Mouse (Mus musculus): Measurements from ENCODE around the gene Plcl1.

DNA sequence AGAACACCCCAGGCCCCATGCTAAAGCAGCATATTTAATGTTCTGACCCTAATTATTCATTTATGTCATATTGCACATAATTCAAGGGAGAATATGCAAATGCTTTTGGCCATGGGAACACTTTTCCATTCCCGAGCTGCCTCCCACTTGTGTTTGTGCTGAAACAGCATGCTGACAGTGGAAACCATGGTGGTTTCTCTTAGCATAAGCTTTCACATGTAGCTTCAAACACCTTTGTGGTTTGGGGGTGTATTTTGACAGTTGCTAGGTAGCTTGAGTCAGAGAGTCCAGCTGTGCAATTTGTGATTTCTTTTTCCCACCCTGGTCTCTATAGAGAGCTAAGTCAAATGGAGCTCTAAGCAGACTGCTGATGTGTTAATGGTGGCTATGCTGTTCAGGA is 42.4 kb downstream of the Plcl1 start:
- no peak for TF ChIP-seq TCF12 (IDR thresholded peaks at IDR 0.05; ENCODE audit: low read depth, low read length)
- TF ChIP-seq USF1 (IDR thresholded peaks at IDR 0.05; ENCODE audit: low read depth, low read length) = no peak
- TF ChIP-seq CTCF (conservative IDR thresholded peaks at IDR 0.05 in 1 of 2, IDR thresholded peaks at IDR 0.05 in 1 of 2; ENCODE audit: low read depth in 2 of 2, low read length in 2 of 2) = no peak

All from CH12.LX (cell line).